Mouse (Mus musculus): Measurements from ENCODE around the gene Pitpnb.

DNA sequence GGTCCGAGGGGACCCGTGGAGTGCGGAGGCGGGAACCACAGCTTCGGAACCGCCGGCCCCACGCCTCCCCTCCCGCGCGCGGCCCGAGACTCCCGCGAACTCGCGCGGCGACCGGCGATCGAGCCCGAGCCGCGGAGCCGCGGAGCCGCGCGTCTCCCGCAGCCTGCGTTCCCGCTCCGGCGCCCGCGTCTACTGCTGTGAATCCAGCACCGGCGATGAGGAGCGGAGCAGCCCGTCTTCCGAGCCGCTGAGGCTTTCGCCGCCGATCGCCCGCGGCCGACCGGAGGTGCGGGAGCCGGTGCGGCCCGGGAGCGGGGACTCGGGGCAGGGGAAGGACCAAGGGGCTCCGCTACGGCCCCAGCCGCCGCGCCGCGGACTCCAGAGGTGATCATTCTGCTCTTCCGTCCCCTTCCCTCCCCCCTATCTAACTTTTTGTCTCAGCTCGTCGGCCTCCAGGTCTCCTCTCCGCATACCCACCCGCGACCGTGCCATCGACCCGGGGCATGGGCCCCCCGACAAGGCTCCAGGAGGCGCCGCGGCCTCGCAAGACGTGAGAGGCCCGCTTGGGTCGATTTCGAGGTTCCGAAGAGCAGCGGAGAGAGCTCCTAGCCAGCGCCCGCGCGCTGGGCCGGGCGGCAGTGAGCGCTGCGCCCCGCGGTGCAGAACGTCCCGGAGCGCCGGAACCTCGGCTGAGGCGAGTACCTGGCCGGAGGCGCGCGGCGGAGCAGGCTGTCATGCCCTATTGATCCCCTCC, 87.0 kb downstream of the Pitpnb start:
- TF ChIP-seq CTCF (IDR thresholded peaks at IDR 0.05; ENCODE audit: low read depth, low read length) (no peak), POLR2A (IDR thresholded peaks at IDR 0.05; ENCODE audit: borderline replicate concordance, low read depth, low read length) (no peak)
